Mouse (Mus musculus) testis, postnatal 14 days (tissue): Measurements from ENCODE around the gene Psmd9.

Experiments used
- DNase-seq: peaks from one replicate; pipeline ENCODE4 v3.0.0; 2021; ENCODE audit warnings: low spot score

Gene Psmd9

GRCm38 (mm10) chr5:123150641-123151040 lies 18.6 kb upstream of the Psmd9 start:
- no peak for DNase-seq

DNA sequence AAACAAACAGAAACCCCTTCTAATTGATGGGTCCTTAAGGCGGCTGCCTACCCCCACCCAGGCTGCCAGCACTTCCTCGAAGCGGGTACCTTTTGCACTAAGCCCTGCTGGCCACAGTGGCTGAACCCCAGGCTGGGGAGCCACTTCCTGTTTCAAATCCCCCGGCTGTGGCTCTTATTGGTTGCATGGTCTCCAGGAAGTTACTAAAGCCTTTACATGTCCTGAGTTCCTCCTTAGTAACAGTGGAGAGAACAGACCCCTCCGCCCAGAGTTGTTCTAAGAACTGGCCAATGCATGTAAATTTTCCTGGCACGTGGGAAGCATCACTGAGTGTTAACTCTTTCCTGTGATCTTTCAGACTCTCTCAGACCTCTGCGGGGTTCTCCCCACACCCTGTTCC lies 18.1 kb upstream of the Psmd9 start:
- DNase-seq, result no peak

DNA sequence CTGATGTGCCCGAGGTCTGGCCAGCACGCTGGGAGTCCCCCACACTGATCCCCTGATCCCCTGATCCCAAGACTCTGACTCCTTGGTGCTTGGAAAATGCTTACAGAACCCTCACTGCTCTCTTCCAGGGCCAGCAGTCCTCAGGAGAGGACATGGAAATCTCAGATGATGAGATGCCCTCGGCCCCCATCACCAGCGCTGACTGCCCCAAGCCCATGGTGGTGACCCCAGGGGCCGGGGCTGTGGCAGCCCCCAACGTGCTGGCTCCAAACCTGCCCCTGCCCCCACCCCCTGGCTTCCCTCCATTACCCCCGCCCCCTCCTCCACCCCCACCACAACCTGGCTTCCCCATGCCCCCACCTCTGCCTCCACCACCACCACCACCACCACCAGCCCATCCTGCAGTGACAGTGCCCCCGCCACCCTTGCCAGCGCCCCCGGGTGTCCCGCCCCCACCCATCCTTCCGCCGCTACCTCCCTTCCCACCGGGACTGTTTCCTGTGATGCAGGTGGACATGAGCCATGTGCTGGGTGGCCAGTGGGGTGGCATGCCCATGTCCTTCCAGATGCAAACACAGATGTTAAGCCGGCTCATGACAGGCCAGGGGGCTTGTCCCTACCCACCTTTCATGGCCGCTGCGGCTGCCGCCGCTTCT lies 17.4 kb upstream of the Psmd9 start:
- no peak for DNase-seq

DNA sequence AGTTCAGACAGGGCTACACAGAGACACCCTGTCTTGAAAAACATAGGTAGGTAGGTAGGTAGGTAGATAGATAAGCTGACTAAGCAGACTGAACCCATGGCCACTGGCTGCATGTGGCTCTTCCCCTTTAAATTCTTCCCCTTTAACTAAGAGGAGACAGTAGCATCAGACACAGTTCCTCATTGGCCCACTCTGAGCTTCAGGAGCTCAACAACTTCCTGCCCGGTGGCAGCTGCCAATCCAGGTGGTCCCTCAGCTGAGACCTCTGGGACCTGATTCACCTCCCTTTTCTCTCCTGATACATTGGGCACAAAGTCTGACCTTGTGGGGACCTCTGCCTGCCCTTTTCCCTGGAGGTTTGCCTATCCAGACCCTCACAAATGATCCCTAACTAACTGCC lies 16.3 kb upstream of the Psmd9 start:
- no peak for DNase-seq

DNA sequence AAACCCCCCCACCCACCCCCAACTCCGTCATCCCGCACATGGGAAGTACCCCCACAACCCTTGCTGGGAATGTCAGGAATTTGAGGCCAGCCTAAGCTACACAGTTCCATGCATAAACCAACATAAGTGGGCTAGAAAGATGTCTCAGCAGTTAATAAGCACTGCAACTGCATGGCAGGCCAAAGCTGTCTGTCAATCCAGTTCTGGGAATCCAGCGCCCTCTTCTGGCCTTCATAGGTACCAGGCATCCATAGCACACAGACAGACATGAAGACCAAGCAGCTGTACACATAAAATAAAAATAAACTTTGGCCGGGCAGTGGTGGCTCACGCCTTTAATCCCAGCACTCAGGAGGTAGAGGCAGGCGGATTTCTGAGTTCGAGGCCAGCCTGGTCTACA lies 13.8 kb upstream of the Psmd9 start:
- DNase-seq, result no peak

GRCm38 (mm10) chr5:123156763-123157162 lies 12.4 kb upstream of the Psmd9 start:
- no peak for DNase-seq

GRCm38 (mm10) chr5:123157972-123158371 lies 11.2 kb upstream of the Psmd9 start:
- no peak for DNase-seq

GRCm38 (mm10) chr5:123159446-123159845 lies 9.8 kb upstream of the Psmd9 start:
- DNase-seq, result no peak

DNA sequence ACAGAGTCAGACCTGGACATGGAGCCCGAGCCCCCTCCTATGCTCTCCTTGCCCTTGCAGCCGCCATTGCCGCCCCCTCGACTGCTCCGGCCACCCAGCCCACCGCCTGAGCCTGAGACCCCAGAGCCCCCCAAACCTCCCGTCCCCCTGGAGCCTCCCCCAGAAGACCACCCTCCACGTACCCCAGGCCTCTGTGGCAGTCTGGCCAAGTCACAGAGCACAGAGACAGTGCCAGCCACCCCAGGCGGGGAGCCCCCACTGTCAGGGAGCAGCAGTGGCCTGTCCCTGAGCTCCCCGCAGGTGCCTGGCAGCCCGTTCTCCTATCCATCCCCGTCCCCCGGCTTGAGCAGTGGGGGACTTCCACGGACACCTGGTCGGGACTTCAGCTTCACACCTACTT lies 9.3 kb upstream of the Psmd9 start:
- DNase-seq, result no peak

DNA sequence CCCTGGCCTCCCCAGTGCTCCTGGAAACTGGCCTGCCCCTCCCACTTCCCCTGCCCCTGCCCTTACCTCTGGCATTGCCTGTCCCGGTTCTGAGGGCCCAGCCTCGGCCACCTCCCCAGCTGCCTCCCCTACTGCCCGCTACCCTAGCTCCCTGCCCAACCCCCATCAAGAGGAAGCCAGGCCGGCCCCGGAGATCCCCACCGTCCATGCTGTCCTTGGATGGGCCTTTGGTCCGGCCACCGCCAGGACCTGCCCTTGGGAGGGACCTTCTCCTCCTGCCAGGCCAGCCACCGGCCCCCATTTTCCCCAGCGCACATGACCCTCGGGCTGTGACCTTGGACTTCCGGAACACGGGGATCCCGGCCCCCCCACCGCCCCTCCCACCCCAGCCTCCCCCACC lies 8.9 kb upstream of the Psmd9 start:
- DNase-seq, result no peak

- DNase-seq, result no peak
These were observed 6.3 kb upstream of the Psmd9 start for GRCm38 (mm10) chr5:123162942-123163341.

DNA sequence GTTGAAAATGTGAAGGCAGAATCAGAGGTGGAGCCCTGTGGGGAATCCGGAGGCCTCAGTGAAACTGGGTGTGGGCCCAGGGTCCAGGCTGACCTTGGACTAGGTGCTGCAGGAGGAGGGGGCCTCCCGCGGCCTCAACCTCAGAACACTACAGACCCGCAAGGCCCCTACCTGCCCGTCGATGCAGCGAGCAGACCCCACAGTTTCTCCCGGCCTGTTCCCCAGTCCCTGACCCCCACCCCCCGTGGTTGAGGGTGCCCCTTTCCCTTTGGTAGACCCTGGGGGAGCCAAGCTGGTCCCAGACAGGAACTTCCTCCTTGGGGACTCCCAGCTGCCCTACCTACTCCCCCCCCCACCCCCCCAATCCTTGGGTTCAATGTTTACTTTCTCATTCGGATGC lies 2.8 kb upstream of the Psmd9 start:
- no peak for DNase-seq

GRCm38 (mm10) chr5:123167591-123167990 lies 1.6 kb upstream of the Psmd9 start:
- no peak for DNase-seq

DNA sequence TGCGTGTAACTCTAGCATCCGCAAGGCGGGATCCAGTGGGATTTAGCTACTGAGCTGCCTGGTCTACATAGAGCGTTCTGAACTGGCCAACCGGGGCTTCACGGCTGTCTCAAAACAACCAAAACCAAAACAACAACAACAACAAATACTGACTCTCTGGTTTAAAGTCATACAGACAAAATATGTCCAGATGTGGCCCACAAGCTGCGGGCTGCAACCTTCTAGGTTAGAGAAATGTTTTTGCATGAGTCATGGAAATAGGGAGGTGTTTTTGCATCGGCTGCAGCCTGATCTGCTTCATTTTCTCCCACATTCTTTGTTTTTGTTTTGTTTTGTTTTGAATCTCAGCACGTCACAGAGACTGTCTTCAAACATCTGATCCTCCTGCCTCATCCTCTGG lies 1.2 kb downstream of the Psmd9 start:
- no peak for DNase-seq

- DNase-seq, result peak; percentile 83
These were observed 2.6 kb downstream of the Psmd9 start for GRCm38 (mm10) chr5:123171646-123172350.

DNA sequence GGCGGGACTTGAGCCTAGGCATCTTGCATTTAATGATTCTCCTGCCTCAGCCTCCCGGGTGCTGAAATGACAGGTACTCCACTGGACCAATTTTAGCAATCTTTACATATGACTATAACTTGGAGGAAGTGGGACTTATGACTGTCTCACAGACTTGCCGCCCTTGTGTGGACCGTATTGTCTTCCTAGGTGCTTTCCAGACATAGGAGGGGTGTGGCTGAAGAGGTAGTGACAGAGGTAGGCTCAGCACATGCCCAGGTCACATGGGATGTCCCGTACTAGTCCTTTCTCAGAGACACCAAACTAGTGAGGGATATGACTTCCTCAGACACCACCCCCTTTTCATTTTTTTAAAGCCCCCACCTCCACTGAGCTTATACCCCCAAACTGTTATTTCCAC lies 9.6 kb downstream of the Psmd9 start:
- no peak for DNase-seq

GRCm38 (mm10) chr5:123180390-123180789 lies 11.2 kb downstream of the Psmd9 start:
- DNase-seq, result no peak

- no peak for DNase-seq
These were observed 12.3 kb downstream of the Psmd9 start for GRCm38 (mm10) chr5:123181536-123181935.

- no peak for DNase-seq
These were observed 13.4 kb downstream of the Psmd9 start, which contains the start of gene Hpd for GRCm38 (mm10) chr5:123182651-123183050. TSS of gene Hpd (minus strand) at chr5:123182727.

DNA sequence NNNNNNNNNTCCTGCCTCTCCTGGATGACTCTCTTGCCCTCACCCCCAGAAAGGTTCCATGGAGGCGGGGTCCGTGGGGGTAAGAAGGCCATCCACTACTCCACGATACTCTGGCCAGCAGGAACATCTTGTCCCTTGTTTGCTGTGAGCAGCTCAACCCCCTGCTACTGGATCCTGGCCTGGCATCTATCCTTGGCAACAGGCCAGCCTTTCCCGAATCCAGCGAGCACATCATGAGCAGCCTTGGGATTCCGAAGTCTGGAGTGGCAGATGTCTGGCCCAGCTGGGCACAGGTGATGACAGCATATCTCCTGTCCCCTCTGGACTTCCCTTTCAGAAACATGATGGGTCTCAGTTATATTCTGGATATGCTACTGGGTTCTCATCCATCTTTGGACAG lies 16.8 kb downstream of the Psmd9 start:
- DNase-seq, result no peak

DNA sequence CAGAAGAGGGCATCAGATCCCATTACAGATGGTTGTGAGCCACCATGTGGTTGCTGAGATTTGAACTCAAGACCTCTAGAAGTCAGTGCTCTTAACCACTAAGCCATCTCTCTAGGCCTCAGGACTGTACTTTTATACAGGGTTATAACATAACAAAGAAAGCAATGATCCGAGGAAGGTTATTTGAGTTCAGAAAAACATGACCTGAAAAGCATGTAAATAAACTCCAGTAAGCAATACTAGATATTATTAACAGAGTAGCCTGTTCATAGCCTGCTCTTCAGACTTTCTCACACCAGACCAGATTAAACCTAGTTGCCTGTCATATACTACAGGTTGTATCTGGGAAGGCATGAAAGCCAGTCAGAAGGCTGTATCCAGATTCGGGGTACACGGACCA lies 18.1 kb downstream of the Psmd9 start:
- DNase-seq, result no peak

DNA sequence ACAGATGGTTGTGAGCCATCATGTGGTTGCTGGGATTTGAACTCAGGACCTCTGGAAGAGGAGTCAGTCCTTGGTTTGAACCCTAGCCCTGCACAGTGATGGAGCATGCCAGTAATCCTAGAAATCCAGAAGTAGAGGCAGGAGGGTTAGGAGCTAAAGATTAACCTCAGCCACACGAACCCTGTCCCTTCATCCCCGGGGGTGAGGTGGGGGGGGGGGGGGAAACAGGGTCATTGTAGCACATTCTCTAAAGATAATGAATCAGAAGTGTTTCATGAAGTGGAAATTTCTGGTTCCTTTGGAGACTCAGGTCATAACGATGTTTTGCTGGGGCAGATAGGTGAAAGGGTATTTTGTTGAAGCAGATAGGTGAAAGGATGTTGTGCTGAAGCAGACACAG lies 21.7 kb downstream of the Psmd9 start:
- no peak for DNase-seq

- DNase-seq, result no peak
These were observed 22.2 kb downstream of the Psmd9 start for GRCm38 (mm10) chr5:123191427-123191826.

- no peak for DNase-seq
These were observed 23.5 kb downstream of the Psmd9 start for GRCm38 (mm10) chr5:123192606-123193150.
